Mouse (Mus musculus) erythroblast, embryonic 14.5 days (primary cell): ENCODE measurements around the gene Gcm1.

Experiments
- GATA1 ChIP-seq: IDR thresholded peaks from 2 replicates; pipeline ENCODE4 v1.6.1; 2012; ENCODE audit warnings: low read length, inconsistent platforms, mixed read lengths
- TAL1 ChIP-seq: IDR thresholded peaks from 3 replicates; pipeline ENCODE4 v1.6.1; 2012; ENCODE audit warnings: low read length, inconsistent platforms, mixed read lengths

- TF ChIP-seq GATA1 (no peak), TAL1 (no peak)
Observed at GRCm38 (mm10) chr9:78064121-78064520, 12.4 kb downstream of the Gcm1 start.
